Comparison of ENCODE assay signal across 8 mouse cellular contexts in the genomic region with DNA sequence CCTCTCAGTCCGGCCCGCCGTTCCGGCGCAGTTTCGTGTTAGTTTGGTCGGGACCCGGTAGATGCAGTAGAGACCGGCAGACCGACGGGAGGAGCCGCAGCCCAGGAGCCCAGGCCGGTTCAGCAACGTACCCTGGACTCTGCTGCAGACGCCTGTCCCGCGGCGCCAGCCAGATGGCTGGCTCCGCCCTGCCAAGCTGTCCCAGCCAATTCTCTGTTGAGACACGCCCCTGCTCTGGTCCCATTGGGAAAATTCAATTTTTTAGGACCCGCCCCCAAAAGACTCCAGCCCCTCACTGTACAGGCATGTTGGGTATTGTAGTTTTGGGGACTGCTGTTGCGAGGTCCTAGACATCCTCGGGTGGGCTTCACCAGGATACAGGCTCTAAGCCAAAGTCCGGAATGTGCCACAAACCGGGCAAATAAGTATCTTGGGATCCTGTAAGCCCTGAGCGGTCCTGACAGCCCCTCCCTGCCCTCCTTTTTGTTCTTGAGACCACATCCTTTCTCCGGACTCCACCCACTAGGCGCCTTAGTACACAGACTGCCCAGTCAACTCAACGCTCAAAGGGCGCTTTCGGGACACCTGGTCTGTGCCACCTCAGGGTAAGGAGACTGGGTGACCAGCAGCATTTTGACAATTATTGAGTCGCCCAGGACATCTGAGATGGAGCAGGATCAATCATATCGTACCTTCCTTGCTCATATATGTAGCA. TPM values are rescaled to one million over a fixed set of nuclear protein-coding genes. Genes with fewer than 3 reads are reported as not detected.
DNase-seq lines count a peak whose midpoint lies in the region; ATAC-seq and TF ChIP-seq lines count a peak whose summit lies in the region.

No protein-coding gene starts in this region.

- H3K36me3 ChIP-seq in MEL (ENCODE audit: control insufficient read depth in 1 of 2, insufficient read depth in 2 of 2, low read length in 2 of 2): peaks cover 0 to 10% of the 10 kb centered on the region in 2 experiments; a peak in 2 of 4 replicates
- no peaks in the 10 kb centered on the region for H3K36me3 ChIP-seq in forebrain, postnatal 0 days (ENCODE audit: insufficient read depth)
- H3K36me3 ChIP-seq in lung, embryonic 16.5 days (ENCODE audit: control insufficient read depth, insufficient read depth, low read length): peaks cover 4% of the 10 kb centered on the region; the same call in 1 of the 2 replicates

- TF ChIP-seq EP300 in MEL (IDR thresholded peaks at IDR 0.05; ENCODE audit: low read depth in 1 of 2, low read length in 2 of 2): no peak

- no peaks in the 10 kb centered on the region for H3K27me3 ChIP-seq in MEL (ENCODE audit: control insufficient read depth in 1 of 2, insufficient read depth in 2 of 2, low read length in 2 of 2)
- H3K27me3 ChIP-seq in cerebellum, adult 2 months (ENCODE audit: control insufficient read depth, insufficient read depth, low read length): no peaks in the 10 kb centered on the region
- H3K27me3 ChIP-seq in forebrain, postnatal 0 days (ENCODE audit: insufficient read depth, low read length): no peaks in the 10 kb centered on the region
- H3K27me3 ChIP-seq in lung, embryonic 16.5 days (ENCODE audit: control insufficient read depth, insufficient read depth, low read depth, low read length): no peaks in the 10 kb centered on the region

- H3K79me2 ChIP-seq in MEL (ENCODE audit: control insufficient read depth, insufficient read depth, low read length, poor library complexity): peaks cover 3% of the 10 kb centered on the region; the same call in 1 of the 2 replicates

- 3% methylated on average over 33 of the region's 33 CpGs for WGBS in cerebellum, adult 2 months
- WGBS in forebrain, postnatal 0 days: 3% methylated on average over 33 of the region's 33 CpGs
- whole genome bisulfite sequencing in lung, embryonic 16.5 days: 3% methylated on average over 33 of the region's 33 CpGs

- H3K9ac ChIP-seq in MEL (ENCODE audit: control insufficient read depth, low read depth, low read length, poor library complexity, severe bottlenecking): peak overlapping the region; percentile 86
- peak overlapping the region; percentile 46 for H3K9ac ChIP-seq in forebrain, postnatal 0 days
- H3K9ac ChIP-seq in lung, embryonic 16.5 days (ENCODE audit: low read length): peak overlapping the region; percentile 83

- H3K4me3 ChIP-seq in MEL (ENCODE audit: control insufficient read depth in 1 of 2, insufficient read depth in 1 of 2, low read depth in 2 of 2, low read length in 2 of 2): peak overlapping the region; percentile 84 to 88
- H3K4me3 ChIP-seq in cerebellum, adult 2 months (replicated peaks; ENCODE audit: insufficient read depth, low read depth, low read length): peak overlapping the region; percentile 67
- peak overlapping the region; percentile 49 for H3K4me3 ChIP-seq in forebrain, postnatal 0 days (ENCODE audit: low read depth, low read length)
- H3K4me3 ChIP-seq in lung, embryonic 16.5 days (ENCODE audit: low read length): peak overlapping the region; percentile 75

- TF ChIP-seq CTCF in MEL (IDR thresholded peaks at IDR 0.05 in 2 of 3, conservative IDR thresholded peaks at IDR 0.05 in 1 of 3; ENCODE audit: control insufficient read depth in 1 of 3, insufficient read depth in 1 of 3, low read depth in 2 of 3, low read length in 3 of 3, poor library complexity in 1 of 3, severe bottlenecking in 1 of 3): no peak
- no peak for TF ChIP-seq CTCF in cerebellum, adult 2 months (IDR thresholded peaks at IDR 0.05; ENCODE audit: borderline replicate concordance, insufficient read depth, low read depth, low read length)
- no peak for TF ChIP-seq CTCF in forebrain, postnatal 0 days (IDR thresholded peaks at IDR 0.05; ENCODE audit: low read depth)

- 0 out of 2 replicates have a peak overlapping the region, but pooled peaks have one; percentile 22 for H3K27ac ChIP-seq in MEL (ENCODE audit: control insufficient read depth, low read depth, low read length)
- H3K27ac ChIP-seq in cerebellum, adult 2 months (ENCODE audit: insufficient read depth, low read length): no peak overlapping the region
- no peak overlapping the region for H3K27ac ChIP-seq in forebrain, postnatal 0 days (ENCODE audit: low read depth, low read length)
- peak overlapping the region; percentile 58; the same call in 1 of the 2 replicates for H3K27ac ChIP-seq in lung, embryonic 16.5 days (ENCODE audit: low read length)

- H3K4me2 ChIP-seq in forebrain, postnatal 0 days (ENCODE audit: low read depth): peak overlapping the region; percentile 61
- peak overlapping the region; percentile 87 for H3K4me2 ChIP-seq in lung, embryonic 16.5 days (ENCODE audit: low read depth, low read length)

- TF ChIP-seq POLR2A in MEL (IDR thresholded peaks at IDR 0.05; ENCODE audit: control insufficient read depth in 1 of 2, insufficient read depth in 1 of 2, low read depth in 1 of 2, low read length in 2 of 2, poor library complexity in 1 of 2): peak; percentile 92 to 97
- TF ChIP-seq POLR2A in cerebellum, adult 2 months (IDR thresholded peaks at IDR 0.05; ENCODE audit: borderline replicate concordance, insufficient read depth, low read length): peak; percentile 51; the same call in 1 of the 2 replicates

- peak; percentile 94 for ATAC-seq in forebrain, postnatal 0 days
- peak; percentile 65 to 74 for ATAC-seq in hematopoietic stem cell, adult 5-6 weeks (replicated peaks in 1 of 2; ENCODE audit: insufficient read depth in 1 of 2, low FRiP score in 2 of 2, low TSS enrichment in 1 of 2, low read depth in 1 of 2, poor library complexity in 2 of 2, severe bottlenecking in 2 of 2)
- ATAC-seq in lung, embryonic 16.5 days (ENCODE audit: low read depth): peak; percentile 85

- H3K9me3 ChIP-seq in MEL (replicated peaks; ENCODE audit: insufficient read depth, low read length): no peaks in the 10 kb centered on the region
- no peaks in the 10 kb centered on the region for H3K9me3 ChIP-seq in forebrain, postnatal 0 days (ENCODE audit: low read length)
- no peaks in the 10 kb centered on the region; the same call in 1 of the 2 replicates for H3K9me3 ChIP-seq in lung, embryonic 16.5 days (ENCODE audit: control insufficient read depth, low read length)

- TF ChIP-seq RAD21 in MEL (IDR thresholded peaks at IDR 0.05; ENCODE audit: low read depth, low read length): no peak

- peak; percentile 98 for DNase-seq in MEL (ENCODE audit: low read depth, low spot score)
- peak; percentile 86 to 94 for DNase-seq in cerebellum, adult 2 months
- peak; percentile 94 for DNase-seq in forebrain, postnatal 0 days
- DNase-seq in layer of hippocampus, adult 9-10 months (ENCODE audit: low spot score): peak; percentile 72
- DNase-seq in ovary, postnatal 10 days (ENCODE audit: low spot score): peak; percentile 80
- DNase-seq in thymus, postnatal 10 days (ENCODE audit: low spot score in 2 of 2): peak; percentile 80 to 81

- peaks cover 4 to 30% of the 10 kb centered on the region in 2 experiments for H3K4me1 ChIP-seq in MEL (ENCODE audit: control insufficient read depth in 1 of 2, insufficient read depth in 2 of 2, low read length in 2 of 2)
- no peaks in the 10 kb centered on the region for H3K4me1 ChIP-seq in cerebellum, adult 2 months (ENCODE audit: control insufficient read depth, insufficient read depth, low read length)
- H3K4me1 ChIP-seq in forebrain, postnatal 0 days (ENCODE audit: insufficient read depth): peaks cover 4% of the 10 kb centered on the region; the same call in 1 of the 2 replicates
- H3K4me1 ChIP-seq in lung, embryonic 16.5 days (replicated peaks; ENCODE audit: control insufficient read depth, insufficient read depth, low read length): peaks cover 35% of the 10 kb centered on the region

TF ChIP-seq in MEL, 35 proteins besides CTCF, POLR2A, EP300 and RAD21 (continues in another document):
- TF ChIP-seq KAT2A (conservative IDR thresholded peaks at IDR 0.05; ENCODE audit: low read depth, low read length): peak; percentile 77

RNA-seq across cellular contexts. Expression of a gene that starts 1.1 kb away (rescaled TPM):
- 203 and 204 TPM in 2 replicates for total RNA-seq in MEL (2012; rRNA removed)
- polyA plus RNA-seq in MEL (2012; ENCODE audit: insufficient read depth in 1 of 2, insufficient read length in 2 of 2, low read depth in 1 of 2, low replicate concordance in 2 of 2, missing spikeins in 1 of 2): 100 to 1,000 TPM in 1 of 2 experiments, not detected in 1; 370 TPM
- polyA plus RNA-seq in cerebellum, adult 2 months (2012; rRNA removed): 6.1 and 6.9 TPM in 2 replicates
- total RNA-seq in forebrain, postnatal 0 days (2014; rRNA removed): 3.9 and 7.9 TPM in 2 replicates
- polyA plus RNA-seq in forebrain, postnatal 0 days (2015; fragmentation: Nextera tagmentation; extraction: Ambion mirVana): 8.1 and 8.7 TPM in 2 replicates
- 6.9 and 9.8 TPM in 2 replicates for total RNA-seq in hematopoietic stem cell, adult 5-6 weeks (2017)
- 110 and 121 TPM in 2 replicates for polyA plus RNA-seq in lung, embryonic 16.5 days (2015; fragmentation: Nextera tagmentation; extraction: Ambion mirVana)

RNA-seq across cellular contexts. Expression of a gene that starts 24.8 kb away (rescaled TPM):
- 28.7 and 29.5 TPM in 2 replicates for total RNA-seq in MEL (2012; rRNA removed)
- 10 to 100 TPM in 1 of 2 experiments, not detected in 1; 35.4 TPM for polyA plus RNA-seq in MEL (2012; ENCODE audit: insufficient read depth in 1 of 2, insufficient read length in 2 of 2, low read depth in 1 of 2, low replicate concordance in 2 of 2, missing spikeins in 1 of 2)
- 889 and 965 TPM in 2 replicates for polyA plus RNA-seq in cerebellum, adult 2 months (2012; rRNA removed)
- total RNA-seq in forebrain, postnatal 0 days (2014; rRNA removed): 119 and 172 TPM in 2 replicates
- polyA plus RNA-seq in forebrain, postnatal 0 days (2015; fragmentation: Nextera tagmentation; extraction: Ambion mirVana): 224 and 227 TPM in 2 replicates
- 4.8 and 7.6 TPM in 2 replicates for total RNA-seq in hematopoietic stem cell, adult 5-6 weeks (2017)
- 110 and 116 TPM in 2 replicates for polyA plus RNA-seq in lung, embryonic 16.5 days (2015; fragmentation: Nextera tagmentation; extraction: Ambion mirVana)

RNA-seq across cellular contexts. Expression of a gene that starts 34.6 kb away (rescaled TPM):
- total RNA-seq in MEL (2012; rRNA removed): 0.23 TPM in 2 replicates
- 1 to 10 TPM in 1 of 2 experiments, not detected in 1; 2.9 TPM for polyA plus RNA-seq in MEL (2012; ENCODE audit: insufficient read depth in 1 of 2, insufficient read length in 2 of 2, low read depth in 1 of 2, low replicate concordance in 2 of 2, missing spikeins in 1 of 2)
- polyA plus RNA-seq in cerebellum, adult 2 months (2012; rRNA removed): 103 and 106 TPM in 2 replicates
- 3.5 and 6.5 TPM in 2 replicates for total RNA-seq in forebrain, postnatal 0 days (2014; rRNA removed)
- 6.6 and 9.7 TPM in 2 replicates for polyA plus RNA-seq in forebrain, postnatal 0 days (2015; fragmentation: Nextera tagmentation; extraction: Ambion mirVana)
- total RNA-seq in hematopoietic stem cell, adult 5-6 weeks (2017): 0.19 TPM in 1 of 2 replicates, not detected in the other
- polyA plus RNA-seq in lung, embryonic 16.5 days (2015; fragmentation: Nextera tagmentation; extraction: Ambion mirVana): 1.6 and 1.7 TPM in 2 replicates

RNA-seq across cellular contexts. Expression of a gene that starts 51.2 kb away (rescaled TPM):
- 0.15 and 0.29 TPM in 2 replicates for total RNA-seq in MEL (2012; rRNA removed)
- polyA plus RNA-seq in MEL (2012; ENCODE audit: insufficient read depth in 1 of 2, insufficient read length in 2 of 2, low read depth in 1 of 2, low replicate concordance in 2 of 2, missing spikeins in 1 of 2): under 1 TPM in 1 of 2 experiments, not detected in 1; 0.39 TPM
- polyA plus RNA-seq in cerebellum, adult 2 months (2012; rRNA removed): 3.8 and 4.0 TPM in 2 replicates
- total RNA-seq in forebrain, postnatal 0 days (2014; rRNA removed): 21.3 and 26.2 TPM in 2 replicates
- 9.4 and 11.9 TPM in 2 replicates for polyA plus RNA-seq in forebrain, postnatal 0 days (2015; fragmentation: Nextera tagmentation; extraction: Ambion mirVana)
- not detected in 2 replicates for total RNA-seq in hematopoietic stem cell, adult 5-6 weeks (2017)
- 0.38 and 0.52 TPM in 2 replicates for polyA plus RNA-seq in lung, embryonic 16.5 days (2015; fragmentation: Nextera tagmentation; extraction: Ambion mirVana)

Comparison
In these comparisons a context has a peak if more than half of its experiments do, and no peak if none do; other contexts are left out.
1. H3K27ac ChIP-seq: peak in MEL (single experiment) and lung, embryonic 16.5 days (single experiment); none in cerebellum, adult 2 months (single experiment) and forebrain, postnatal 0 days (single experiment).
2. Peak in every context shown above with its lines, with median percentiles within 50 percentile points of each other: DNase-seq, H3K4me3 ChIP-seq, H3K9ac ChIP-seq and ATAC-seq.